Comparison of ENCODE assay signal across 8 mouse cellular contexts in the genomic region with DNA sequence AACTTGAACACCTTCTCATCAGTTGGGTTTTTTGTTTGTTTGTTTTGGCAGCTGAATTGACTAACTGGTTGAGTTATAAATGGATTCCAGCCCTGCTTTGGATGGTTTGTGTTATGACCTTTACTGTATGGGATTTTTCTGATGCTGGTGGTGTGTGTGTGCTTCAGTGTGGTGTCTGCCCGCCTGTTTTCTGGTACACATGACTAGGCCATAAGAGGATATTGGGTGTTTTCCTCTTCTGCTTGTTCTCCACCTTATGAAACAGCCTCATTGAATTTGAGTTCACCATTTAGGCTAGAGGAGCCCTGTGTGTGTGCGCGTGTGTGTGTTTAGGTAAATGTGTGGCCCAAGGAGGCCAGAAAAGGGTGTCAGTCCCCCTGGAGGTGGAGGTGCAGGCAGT. TPM values are rescaled to one million over a fixed set of nuclear protein-coding genes. Genes with fewer than 3 reads are reported as not detected.
A peak's percentile ranks its signal among the peaks of the same experiment; 100 is the strongest.
DNase-seq lines count a peak whose midpoint lies in the region; ATAC-seq and TF ChIP-seq lines count a peak whose summit lies in the region.

No protein-coding gene starts in this region.

- peaks cover 3% of the 10 kb centered on the region; the same call in 1 of the 2 replicates for H3K36me3 ChIP-seq in limb, embryonic 13.5 days
- H3K36me3 ChIP-seq in stomach, postnatal 0 days (ENCODE audit: control insufficient read depth, insufficient read depth, low read length) = no peaks in the 10 kb centered on the region; the same call in 1 of the 2 replicates

- H3K27ac ChIP-seq in limb, embryonic 13.5 days = no peak overlapping the region
- peak overlapping the region; percentile 93; the same call in 1 of the 2 replicates for H3K27ac ChIP-seq in stomach, postnatal 0 days (replicated peaks)

- no peaks in the 10 kb centered on the region for H3K9me3 ChIP-seq in limb, embryonic 13.5 days
- no peaks in the 10 kb centered on the region for H3K9me3 ChIP-seq in stomach, postnatal 0 days (ENCODE audit: control insufficient read depth, low read length)

- DNase-seq in embryo, embryonic 10.5 days (ENCODE audit: low spot score) = peak; percentile 11
- no peak for DNase-seq in embryo, embryonic 10 days (ENCODE audit: low spot score)
- DNase-seq in thymus, postnatal 4 days = peak; percentile 18
- DNase-seq in thymus, postnatal 0 days (ENCODE audit: low spot score) = no peak
- DNase-seq in stomach, postnatal 0 days (ENCODE audit: low spot score) = peak; percentile 44
- DNase-seq in retina, postnatal 1 day = no peak
- no peak for DNase-seq in right cerebral cortex, postnatal 14 days

- H3K27me3 ChIP-seq in limb, embryonic 13.5 days = no peaks in the 10 kb centered on the region
- no peaks in the 10 kb centered on the region for H3K27me3 ChIP-seq in stomach, postnatal 0 days (ENCODE audit: control insufficient read depth, insufficient read depth, low read length)

- peak overlapping the region; percentile 83 for H3K4me2 ChIP-seq in limb, embryonic 13.5 days (replicated peaks)
- peak overlapping the region; percentile 72 for H3K4me2 ChIP-seq in stomach, postnatal 0 days (replicated peaks; ENCODE audit: low read depth)

- peak overlapping the region; percentile 95 for H3K9ac ChIP-seq in limb, embryonic 13.5 days
- H3K9ac ChIP-seq in stomach, postnatal 0 days (ENCODE audit: low read length) = peak overlapping the region; percentile 74

- no peak for TF ChIP-seq EP300 in stomach, postnatal 0 days (optimal IDR thresholded peaks at IDR 0.05)

- ATAC-seq in limb, embryonic 13.5 days (ENCODE audit: low FRiP score, low read depth) = no peak
- no peak for ATAC-seq in stomach, postnatal 0 days (ENCODE audit: low FRiP score, low TSS enrichment)

- peaks cover 41% of the 10 kb centered on the region for H3K4me1 ChIP-seq in limb, embryonic 13.5 days
- H3K4me1 ChIP-seq in stomach, postnatal 0 days (replicated peaks; ENCODE audit: control insufficient read depth, insufficient read depth) = no peaks in the 10 kb centered on the region; the same call in 1 of the 2 replicates

- WGBS in limb, embryonic 13.5 days = 67% methylated on average over 3 of the region's 3 CpGs
- 54% methylated on average over 3 of the region's 3 CpGs for WGBS in stomach, postnatal 0 days

- TF ChIP-seq CTCF in stomach, postnatal 0 days (IDR thresholded peaks at IDR 0.05; ENCODE audit: low read depth) = no peak

- H3K4me3 ChIP-seq in limb, embryonic 13.5 days = peak overlapping the region; percentile 89
- H3K4me3 ChIP-seq in stomach, postnatal 0 days (ENCODE audit: low read depth, low read length) = peak overlapping the region; percentile 94

RNA-seq across cellular contexts. Expression of a gene that starts 1.1 kb away (rescaled TPM):
- 50.5 and 53.4 TPM in 2 replicates for polyA plus RNA-seq in thymus, postnatal 0 days (2015; fragmentation: Nextera tagmentation; extraction: Ambion mirVana)
- polyA plus RNA-seq in limb, embryonic 13.5 days (2015; fragmentation: Nextera tagmentation; extraction: Ambion mirVana) = 115 and 121 TPM in 2 replicates
- polyA plus RNA-seq in stomach, postnatal 0 days (2015; fragmentation: Nextera tagmentation; extraction: Ambion mirVana) = 64.0 and 66.7 TPM in 2 replicates

RNA-seq across cellular contexts. Expression of a gene that starts 2.1 kb away (rescaled TPM):
- polyA plus RNA-seq in thymus, postnatal 0 days (2015; fragmentation: Nextera tagmentation; extraction: Ambion mirVana) = 184 and 187 TPM in 2 replicates
- polyA plus RNA-seq in limb, embryonic 13.5 days (2015; fragmentation: Nextera tagmentation; extraction: Ambion mirVana) = 198 and 209 TPM in 2 replicates
- polyA plus RNA-seq in stomach, postnatal 0 days (2015; fragmentation: Nextera tagmentation; extraction: Ambion mirVana) = 114 TPM in 2 replicates

RNA-seq across cellular contexts. Expression of a gene that starts 12.1 kb away (rescaled TPM):
- polyA plus RNA-seq in thymus, postnatal 0 days (2015; fragmentation: Nextera tagmentation; extraction: Ambion mirVana) = 81.5 and 83.2 TPM in 2 replicates
- polyA plus RNA-seq in limb, embryonic 13.5 days (2015; fragmentation: Nextera tagmentation; extraction: Ambion mirVana) = 49.6 and 50.5 TPM in 2 replicates
- polyA plus RNA-seq in stomach, postnatal 0 days (2015; fragmentation: Nextera tagmentation; extraction: Ambion mirVana) = 30.9 TPM in 2 replicates

RNA-seq across cellular contexts. Expression of a gene that starts 12.9 kb away (rescaled TPM):
- 0.94 and 2.5 TPM in 2 replicates for polyA plus RNA-seq in thymus, postnatal 0 days (2015; fragmentation: Nextera tagmentation; extraction: Ambion mirVana)
- polyA plus RNA-seq in limb, embryonic 13.5 days (2015; fragmentation: Nextera tagmentation; extraction: Ambion mirVana) = 1.5 and 1.6 TPM in 2 replicates
- 0.38 and 0.99 TPM in 2 replicates for polyA plus RNA-seq in stomach, postnatal 0 days (2015; fragmentation: Nextera tagmentation; extraction: Ambion mirVana)

RNA-seq across cellular contexts. Expression of a gene that starts 43.4 kb away (rescaled TPM):
- 2.6 and 4.0 TPM in 2 replicates for polyA plus RNA-seq in thymus, postnatal 0 days (2015; fragmentation: Nextera tagmentation; extraction: Ambion mirVana)
- 18.0 and 19.7 TPM in 2 replicates for polyA plus RNA-seq in limb, embryonic 13.5 days (2015; fragmentation: Nextera tagmentation; extraction: Ambion mirVana)
- polyA plus RNA-seq in stomach, postnatal 0 days (2015; fragmentation: Nextera tagmentation; extraction: Ambion mirVana) = 11.6 and 11.9 TPM in 2 replicates

Comparison
In these comparisons a context has a peak if more than half of its experiments do, and no peak if none do; other contexts are left out.
1. DNase-seq: peak in embryo, embryonic 10.5 days (single experiment), thymus, postnatal 4 days (single experiment) and stomach, postnatal 0 days (single experiment); none in embryo, embryonic 10 days (single experiment), thymus, postnatal 0 days (single experiment), retina, postnatal 1 day (single experiment) and right cerebral cortex, postnatal 14 days (single experiment).